Mouse (Mus musculus): ENCODE data around the gene Pkm. TPM values are rescaled to one million over a fixed set of nuclear protein-coding genes. Genes with fewer than 3 reads are reported as not detected.

Pkm gene
- polyA plus RNA-seq, 1 experiment from 2014 or later: 302 TPM

GRCm38 (mm10) chr9:59695451-59695813 is 39.3 kb downstream of the Pkm start:
- Histone ChIP-seq H3K9me3 (ENCODE audit: control insufficient read depth) (no peaks in the 10 kb centered on the region), H3K9ac (ENCODE audit: low read depth, low read length) (no peak overlapping the region), H3K27ac (ENCODE audit: low read depth, low read length) (peak overlapping the region; percentile 60; the same call in 1 of the 2 replicates), H3K4me3 (ENCODE audit: low read depth, low read length) (no peak overlapping the region), H3K27me3 (replicated peaks; ENCODE audit: control insufficient read depth, insufficient read depth, low read length) (no peaks in the 10 kb centered on the region), H3K4me1 (replicated peaks; ENCODE audit: control insufficient read depth, insufficient read depth, low read length) (no peaks in the 10 kb centered on the region), H3K4me2 (replicated peaks; ENCODE audit: low read depth) (no peak overlapping the region), H3K36me3 (ENCODE audit: control insufficient read depth, insufficient read depth) (no peaks in the 10 kb centered on the region)
- WGBS: 43% methylated on average over 3 of the region's 3 CpGs
- TF ChIP-seq CTCF (IDR thresholded peaks at IDR 0.05; ENCODE audit: low read depth): no peak
- ATAC-seq: no peak

GRCm38 (mm10) chr9:59696381-59696780 is 40.2 kb downstream of the Pkm start:
- no peak overlapping the region for H3K27ac ChIP-seq (ENCODE audit: low read depth, low read length)
- 68% methylated on average over 3 of the region's 3 CpGs for WGBS
- no peaks in the 10 kb centered on the region for H3K4me1 ChIP-seq (replicated peaks; ENCODE audit: control insufficient read depth, insufficient read depth, low read length)
- H3K4me2 ChIP-seq (replicated peaks; ENCODE audit: low read depth): no peak overlapping the region
- H3K4me3 ChIP-seq (ENCODE audit: low read depth, low read length): no peak overlapping the region
- H3K9ac ChIP-seq (ENCODE audit: low read depth, low read length): no peak overlapping the region
- H3K27me3 ChIP-seq (replicated peaks; ENCODE audit: control insufficient read depth, insufficient read depth, low read length): no peaks in the 10 kb centered on the region
- no peak for TF ChIP-seq CTCF (IDR thresholded peaks at IDR 0.05; ENCODE audit: low read depth)
- H3K9me3 ChIP-seq (ENCODE audit: control insufficient read depth): no peaks in the 10 kb centered on the region
- ATAC-seq: no peak
- no peaks in the 10 kb centered on the region for H3K36me3 ChIP-seq (ENCODE audit: control insufficient read depth, insufficient read depth)

GRCm38 (mm10) chr9:59701094-59701493 is 44.9 kb downstream of the Pkm start:
- WGBS: 87% methylated on average over 7 of the region's 7 CpGs
- no peak for ATAC-seq

GRCm38 (mm10) chr9:59703099-59703498 is 46.9 kb downstream of the Pkm start:
- no peak for TF ChIP-seq CTCF (IDR thresholded peaks at IDR 0.05; ENCODE audit: low read depth)
- 35% methylated on average over 6 of the region's 6 CpGs for WGBS
- no peak overlapping the region for H3K27ac ChIP-seq (ENCODE audit: low read depth, low read length)
- H3K27me3 ChIP-seq (replicated peaks; ENCODE audit: control insufficient read depth, insufficient read depth, low read length): no peaks in the 10 kb centered on the region
- no peak overlapping the region for H3K4me2 ChIP-seq (replicated peaks; ENCODE audit: low read depth)
- no peak overlapping the region for H3K9ac ChIP-seq (ENCODE audit: low read depth, low read length)
- H3K9me3 ChIP-seq (ENCODE audit: control insufficient read depth): no peaks in the 10 kb centered on the region
- H3K4me1 ChIP-seq (replicated peaks; ENCODE audit: control insufficient read depth, insufficient read depth, low read length): no peaks in the 10 kb centered on the region
- H3K4me3 ChIP-seq (ENCODE audit: low read depth, low read length): no peak overlapping the region
- peak; percentile 62 for ATAC-seq
- H3K36me3 ChIP-seq (ENCODE audit: control insufficient read depth, insufficient read depth): no peaks in the 10 kb centered on the region

More at GRCm38 (mm10) chr9:59701094-59701493, 44.9 kb downstream of the Pkm start:
- H3K9ac ChIP-seq (ENCODE audit: low read depth, low read length): no peak overlapping the region
- no peak for TF ChIP-seq CTCF (IDR thresholded peaks at IDR 0.05; ENCODE audit: low read depth)
- H3K36me3 ChIP-seq (ENCODE audit: control insufficient read depth, insufficient read depth): no peaks in the 10 kb centered on the region
- no peak overlapping the region for H3K4me2 ChIP-seq (replicated peaks; ENCODE audit: low read depth)
- no peak overlapping the region for H3K4me3 ChIP-seq (ENCODE audit: low read depth, low read length)
- no peaks in the 10 kb centered on the region for H3K27me3 ChIP-seq (replicated peaks; ENCODE audit: control insufficient read depth, insufficient read depth, low read length)
- no peaks in the 10 kb centered on the region for H3K9me3 ChIP-seq (ENCODE audit: control insufficient read depth)
- H3K4me1 ChIP-seq (replicated peaks; ENCODE audit: control insufficient read depth, insufficient read depth, low read length): no peaks in the 10 kb centered on the region
- no peak overlapping the region for H3K27ac ChIP-seq (ENCODE audit: low read depth, low read length)

- ATAC-seq: 0 out of 2 replicates have a peak, but pooled peaks have one; percentile 46
- H3K27ac ChIP-seq (ENCODE audit: low read depth, low read length): no peak overlapping the region
- no peaks in the 10 kb centered on the region for H3K36me3 ChIP-seq (ENCODE audit: control insufficient read depth, insufficient read depth)
- 26% methylated on average over 10 of the region's 10 CpGs for WGBS
- H3K4me2 ChIP-seq (replicated peaks; ENCODE audit: low read depth): no peak overlapping the region
- no peak overlapping the region for H3K9ac ChIP-seq (ENCODE audit: low read depth, low read length)
- no peak overlapping the region for H3K4me3 ChIP-seq (ENCODE audit: low read depth, low read length)
- no peaks in the 10 kb centered on the region for H3K27me3 ChIP-seq (replicated peaks; ENCODE audit: control insufficient read depth, insufficient read depth, low read length)
- no peaks in the 10 kb centered on the region for H3K4me1 ChIP-seq (replicated peaks; ENCODE audit: control insufficient read depth, insufficient read depth, low read length)
- no peaks in the 10 kb centered on the region for H3K9me3 ChIP-seq (ENCODE audit: control insufficient read depth)
- TF ChIP-seq CTCF (IDR thresholded peaks at IDR 0.05; ENCODE audit: low read depth): no peak
These were observed 51.0 kb downstream of the Pkm start for GRCm38 (mm10) chr9:59706850-59707825.

GRCm38 (mm10) chr9:59709225-59709624 is 53.1 kb downstream of the Pkm start:
- Histone ChIP-seq H3K9ac (ENCODE audit: low read depth, low read length) (no peak overlapping the region), H3K4me3 (ENCODE audit: low read depth, low read length) (no peak overlapping the region), H3K27ac (ENCODE audit: low read depth, low read length) (no peak overlapping the region), H3K4me2 (replicated peaks; ENCODE audit: low read depth) (no peak overlapping the region), H3K4me1 (replicated peaks; ENCODE audit: control insufficient read depth, insufficient read depth, low read length) (no peaks in the 10 kb centered on the region), H3K27me3 (replicated peaks; ENCODE audit: control insufficient read depth, insufficient read depth, low read length) (no peaks in the 10 kb centered on the region), H3K9me3 (ENCODE audit: control insufficient read depth) (no peaks in the 10 kb centered on the region), H3K36me3 (ENCODE audit: control insufficient read depth, insufficient read depth) (no peaks in the 10 kb centered on the region)
- TF ChIP-seq CTCF (IDR thresholded peaks at IDR 0.05; ENCODE audit: low read depth): no peak
- ATAC-seq: no peak
- 85% methylated on average over 3 of the region's 3 CpGs for WGBS

Measured in intestine, postnatal 0 days (tissue).